In genomic region chr2:44526110-44527032, GRCm38 (mm10) we compare ENCODE assay signal across 9 mouse cellular contexts.
DNase-seq lines count a peak whose midpoint lies in the region; ATAC-seq and TF ChIP-seq lines count a peak whose summit lies in the region.
"Had no signal": no experiment of that assay in that cellular context is flagged by ENCODE, and none has a peak within 500 bp of the region (broad histone marks: within the 10 kb centered on the region; RNA-seq: fewer than 3 reads in every experiment).

No protein-coding gene starts in this region.

- TF ChIP-seq POLR2A in lung, adult 2 months (IDR thresholded peaks at IDR 0.05; ENCODE audit: borderline replicate concordance, extremely low read depth, low read depth, low read length) = no peak

- peaks cover 17% of the 10 kb centered on the region for H3K4me1 ChIP-seq in lung, embryonic 15.5 days
- peaks cover 2% of the 10 kb centered on the region; the same call in 1 of the 2 replicates for H3K4me1 ChIP-seq in lung, adult 2 months (ENCODE audit: control insufficient read depth, insufficient read depth, low read length)
- peaks cover 11% of the 10 kb centered on the region for H3K4me1 ChIP-seq in forebrain, embryonic 11.5 days (replicated peaks; ENCODE audit: control insufficient read depth, insufficient read depth, low read length)

- no peaks in the 10 kb centered on the region for H3K27me3 ChIP-seq in lung, embryonic 15.5 days
- no peaks in the 10 kb centered on the region for H3K27me3 ChIP-seq in forebrain, embryonic 11.5 days (ENCODE audit: control insufficient read depth, insufficient read depth, low read length)

- TF ChIP-seq CTCF in lung, adult 2 months (IDR thresholded peaks at IDR 0.05; ENCODE audit: insufficient read depth, low read length) = no peak

- no peak overlapping the region for H3K9ac ChIP-seq in lung, embryonic 15.5 days
- no peak overlapping the region for H3K9ac ChIP-seq in forebrain, embryonic 11.5 days (ENCODE audit: low read length)

- DNase-seq in cerebellum, adult 9-11 months = peak; percentile 14
- DNase-seq in cerebellum, adult 11 months = no peak
- DNase-seq in lung, adult 2 months = no peak
- peak; percentile 69 for DNase-seq in forebrain, embryonic 11.5 days (ENCODE audit: low spot score)
- DNase-seq in lung, postnatal 4 days = peak; percentile 21 to 42
- no peak for DNase-seq in frontal cortex, postnatal 36 days (ENCODE audit: low spot score in 2 of 2)

- H3K4me2 ChIP-seq in lung, embryonic 15.5 days = no peak overlapping the region
- H3K4me2 ChIP-seq in forebrain, embryonic 11.5 days (ENCODE audit: low read depth, low read length, severe bottlenecking) = 0 out of 2 replicates have a peak overlapping the region, but pooled peaks have one; percentile 8

- WGBS in lung, embryonic 15.5 days = 22% methylated on average over 6 of the region's 6 CpGs
- 29% methylated on average over 6 of the region's 6 CpGs for WGBS in lung, adult 2 months
- WGBS in forebrain, embryonic 11.5 days = 8% methylated on average over 6 of the region's 6 CpGs

- no peaks in the 10 kb centered on the region for H3K9me3 ChIP-seq in lung, embryonic 15.5 days
- no peaks in the 10 kb centered on the region for H3K9me3 ChIP-seq in forebrain, embryonic 11.5 days (ENCODE audit: control insufficient read depth, low read length)

- H3K27ac ChIP-seq in lung, embryonic 15.5 days = peak overlapping the region; percentile 34
- peak overlapping the region; percentile 74; the same call in 1 of the 2 replicates for H3K27ac ChIP-seq in forebrain, embryonic 11.5 days (ENCODE audit: low read depth, low read length)
- H3K27ac ChIP-seq: macrophage had no signal

- H3K4me3 ChIP-seq in lung, embryonic 15.5 days = no peak overlapping the region
- no peak overlapping the region for H3K4me3 ChIP-seq in lung, adult 2 months (replicated peaks; ENCODE audit: extremely low read depth, low read depth, low read length)
- no peak overlapping the region for H3K4me3 ChIP-seq in forebrain, embryonic 11.5 days (ENCODE audit: low read depth, low read length)

- no peaks in the 10 kb centered on the region for H3K36me3 ChIP-seq in lung, embryonic 15.5 days
- no peaks in the 10 kb centered on the region for H3K36me3 ChIP-seq in forebrain, embryonic 11.5 days (ENCODE audit: control insufficient read depth, insufficient read depth, low read length)

- peak; percentile 39; the same call in 1 of the 2 replicates for ATAC-seq in lung, embryonic 15.5 days (ENCODE audit: borderline replicate concordance, extremely low read depth, low FRiP score, low TSS enrichment)
- ATAC-seq in forebrain, embryonic 11.5 days (replicated peaks; ENCODE audit: low FRiP score) = peak; percentile 86
- ATAC-seq in activated CD4-positive, CD25-positive, alpha-beta regulatory T cell, adult 4 months = no peak

Comparison
In these comparisons a context has a peak if more than half of its experiments do, and no peak if none do; other contexts are left out.
1. DNase-seq: peak in cerebellum, adult 9-11 months (single experiment), forebrain, embryonic 11.5 days (single experiment) and lung, postnatal 4 days (2 of 2); none in cerebellum, adult 11 months (single experiment), lung, adult 2 months (single experiment) and frontal cortex, postnatal 36 days (0 of 2).